Mouse (Mus musculus) limb, embryonic 13.5 days (tissue): ENCODE results near the gene Npcd. TPM values are rescaled to one million over a fixed set of nuclear protein-coding genes. Genes with fewer than 3 reads are reported as not detected.
A peak's percentile ranks its signal among the peaks of the same experiment; 100 is the strongest.

Source experiments
- ATAC-seq: fragments of 200-750 bp; cut with Nextera tagmentation; 2 replicates; pipeline ENCODE4 v1.8.0; 2017; ENCODE audit warnings: low read depth, moderate number of reproducible peaks, moderate TSS enrichment; ENCODE audit not compliant: low FRiP score
- H3K27ac ChIP-seq: fragments of 300-500 bp; sonication (generic); 2 replicates; pipeline ENCODE4 v1.5.1; 2015; ENCODE audit warnings: inconsistent platforms, mild to moderate bottlenecking, moderate library complexity
- H3K27me3 ChIP-seq: fragments of 300-500 bp; sonication (generic); 2 replicates; pipeline ENCODE4 v1.6.1; 2015; ENCODE audit warnings: mild to moderate bottlenecking, inconsistent platforms
- H3K36me3 ChIP-seq: fragments of 300-500 bp; sonication (generic); 2 replicates; pipeline ENCODE4 v1.6.1; 2015; ENCODE audit warnings: inconsistent platforms, mild to moderate bottlenecking, moderate library complexity
- H3K4me1 ChIP-seq: fragments of 300-500 bp; sonication (generic); 2 replicates; pipeline ENCODE4 v1.6.1; 2015; ENCODE audit warnings: inconsistent platforms
- H3K4me2 ChIP-seq: fragments of 300-500 bp; sonication (generic); replicated peaks from 2 replicates; pipeline ENCODE4 v1.6.1; 2015; ENCODE audit warnings: inconsistent platforms, mild to moderate bottlenecking, moderate library complexity
- H3K4me3 ChIP-seq: fragments of 300-500 bp; sonication (generic); 2 replicates; pipeline ENCODE4 v1.5.1; 2015; ENCODE audit warnings: moderate library complexity, mild to moderate bottlenecking, inconsistent platforms
- H3K9ac ChIP-seq: fragments of 300-500 bp; sonication (generic); 2 replicates; pipeline ENCODE4 v1.6.1; 2015; ENCODE audit warnings: mild to moderate bottlenecking, inconsistent platforms
- H3K9me3 ChIP-seq: fragments of 300-500 bp; sonication (generic); 2 replicates; pipeline ENCODE4 v1.6.1; 2016; ENCODE audit warnings: inconsistent platforms
- WGBS: fragments of 180-500 bp; shearing (Covaris S2); methylation state at CpG from one replicate; pipeline ENCODE4 v1.1.7; 2015; 5-methylcytosine and 5-hydroxymethylcytosine counted together
- polyA plus RNA-seq: library from polyadenylated mRNA; unstranded; fragments of >200 nt; fragmentation: Nextera tagmentation; extraction: Ambion mirVana; gene quantifications from 2 replicates; pipeline ENCODE4 v1.2.1, GENCODE M21; 2015

Npcd gene
- polyA plus RNA-seq, 1 experiment from 2014 or later = 0.46 TPM

- peaks cover under 1% of the 10 kb centered on the region; the same call in 1 of the 2 replicates for H3K4me1 ChIP-seq
- H3K27ac ChIP-seq = no peak overlapping the region
- ATAC-seq = no peak
- no peak overlapping the region for H3K4me3 ChIP-seq
- no peaks in the 10 kb centered on the region; the same call in 1 of the 2 replicates for H3K9me3 ChIP-seq
- H3K36me3 ChIP-seq = no peaks in the 10 kb centered on the region
- peaks cover 59% of the 10 kb centered on the region for H3K27me3 ChIP-seq
- WGBS = 68% methylated on average over 3 of the region's 3 CpGs
- no peak overlapping the region for H3K4me2 ChIP-seq
- H3K9ac ChIP-seq = no peak overlapping the region
Measured at GRCm38 (mm10) chr15:79810061-79810460, 24.0 kb downstream of the Npcd start.

DNA sequence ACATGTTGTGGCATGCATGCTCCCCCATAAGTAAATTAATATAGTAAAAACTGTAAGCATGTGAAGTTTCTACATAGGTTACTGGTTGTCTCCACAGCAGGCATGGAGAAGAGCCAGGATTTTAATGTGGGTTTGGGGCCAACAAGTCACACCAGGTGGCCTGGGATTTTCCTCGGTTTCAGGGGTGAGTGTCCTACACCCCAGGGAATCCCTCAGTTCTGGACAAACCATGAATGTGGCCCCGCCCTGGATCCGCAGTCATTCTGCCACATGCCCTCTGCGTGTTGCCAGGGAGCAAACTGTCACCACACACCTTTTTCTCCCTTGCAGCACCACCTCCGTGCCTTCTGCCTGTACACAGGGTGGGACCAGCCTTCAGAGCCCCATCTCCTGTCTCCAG is 25.4 kb downstream of the Npcd start:
- H3K4me2 ChIP-seq = no peak overlapping the region
- H3K9me3 ChIP-seq = no peaks in the 10 kb centered on the region; the same call in 1 of the 2 replicates
- H3K36me3 ChIP-seq = no peaks in the 10 kb centered on the region
- no peak for ATAC-seq
- H3K9ac ChIP-seq = no peak overlapping the region
- H3K27ac ChIP-seq = no peak overlapping the region
- H3K27me3 ChIP-seq = peaks cover 73% of the 10 kb centered on the region
- H3K4me1 ChIP-seq = peaks cover 10% of the 10 kb centered on the region
- WGBS = 53% methylated on average over 5 of the region's 5 CpGs
- no peak overlapping the region for H3K4me3 ChIP-seq

DNA sequence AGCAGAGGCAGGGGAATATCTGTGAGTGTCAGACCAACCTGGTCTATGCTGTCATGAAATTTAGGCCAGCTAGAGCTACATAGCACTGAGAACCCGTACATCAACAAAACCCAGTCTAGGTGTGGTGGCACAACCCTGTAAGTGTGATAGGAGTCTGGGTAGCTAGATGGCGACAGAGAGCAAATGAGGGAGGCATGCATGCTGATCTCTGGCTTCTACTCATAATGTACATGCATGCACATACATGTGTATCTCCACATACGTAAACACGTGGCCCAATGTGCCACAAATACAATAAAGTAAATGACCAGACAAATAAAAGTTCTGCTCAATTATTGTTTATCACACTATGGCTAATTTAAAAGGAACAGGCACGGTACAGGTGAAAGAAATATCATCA is 25.9 kb downstream of the Npcd start:
- no peaks in the 10 kb centered on the region for H3K36me3 ChIP-seq
- no peak overlapping the region for H3K4me3 ChIP-seq
- no peaks in the 10 kb centered on the region; the same call in 1 of the 2 replicates for H3K9me3 ChIP-seq
- H3K4me2 ChIP-seq = no peak overlapping the region
- peaks cover 13% of the 10 kb centered on the region for H3K4me1 ChIP-seq
- H3K9ac ChIP-seq = no peak overlapping the region
- WGBS = 31% methylated on average over 5 of the region's 5 CpGs
- no peak overlapping the region for H3K27ac ChIP-seq
- peaks cover 78% of the 10 kb centered on the region for H3K27me3 ChIP-seq
- no peak for ATAC-seq

GRCm38 (mm10) chr15:79807050-79807449 is 27.0 kb downstream of the Npcd start:
- Histone ChIP-seq H3K27me3 (peaks cover 89% of the 10 kb centered on the region), H3K4me2 (no peak overlapping the region), H3K4me3 (no peak overlapping the region), H3K4me1 (peaks cover 13% of the 10 kb centered on the region), H3K9ac (no peak overlapping the region), H3K36me3 (no peaks in the 10 kb centered on the region), H3K9me3 (no peaks in the 10 kb centered on the region), H3K27ac (no peak overlapping the region)
- ATAC-seq = no peak
- WGBS = 35% methylated on average over 1 of the region's 1 CpGs

- peaks cover 93% of the 10 kb centered on the region for H3K27me3 ChIP-seq
- no peak overlapping the region for H3K27ac ChIP-seq
- no peak overlapping the region for H3K9ac ChIP-seq
- peak overlapping the region; percentile 91 for H3K4me2 ChIP-seq
- peak overlapping the region; percentile 66 for H3K4me3 ChIP-seq
- peaks cover 13% of the 10 kb centered on the region for H3K4me1 ChIP-seq
- WGBS = 23% methylated on average over 8 of the region's 8 CpGs
- H3K36me3 ChIP-seq = no peaks in the 10 kb centered on the region
- no peak for ATAC-seq
- no peaks in the 10 kb centered on the region for H3K9me3 ChIP-seq
Measured at GRCm38 (mm10) chr15:79805246-79805645, 28.8 kb downstream of the Npcd start.

DNA sequence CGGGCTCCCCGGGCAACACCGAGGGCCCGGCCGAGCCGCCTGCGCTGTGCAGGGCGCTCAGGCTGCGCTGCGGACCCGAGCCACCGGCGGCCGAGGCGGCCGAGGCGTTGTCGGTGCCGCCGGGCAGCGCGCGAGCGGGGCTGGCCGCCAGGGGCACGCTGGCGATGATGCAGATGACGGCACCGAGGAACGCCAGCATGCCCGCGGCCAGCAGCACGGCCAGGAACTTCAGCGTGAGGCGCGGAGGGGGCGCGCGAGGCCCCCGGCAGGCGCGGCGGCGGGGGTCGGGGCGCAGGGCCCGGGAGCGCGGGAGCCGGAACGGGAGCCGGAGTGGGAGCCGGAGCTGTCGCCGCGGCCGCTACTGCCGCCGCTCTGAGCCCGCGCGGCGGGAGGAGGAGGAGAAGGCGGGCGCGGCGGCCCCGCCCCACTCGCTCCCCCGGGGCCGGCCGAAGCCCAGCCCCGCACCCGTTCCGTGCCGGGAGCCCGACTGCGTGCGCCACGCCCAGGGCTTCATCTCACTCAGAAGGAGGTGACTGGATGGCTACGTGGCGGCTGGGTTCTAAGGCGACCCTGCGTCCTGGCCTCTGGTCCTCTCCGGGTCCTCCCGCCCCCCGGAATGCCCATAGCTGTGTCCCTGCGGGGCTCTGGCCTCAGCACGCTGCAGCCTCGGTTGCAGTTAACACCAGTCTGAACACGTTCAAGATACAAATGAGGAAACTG is 29.5 kb downstream of the Npcd start, which contains the start of gene Nptxr:
Gene Nptxr, minus strand, starts transcription at position 415 of the 720 bp plus-strand sequence.
- peak within 1 kb of the TSS; percentile 91 for H3K4me2 ChIP-seq
- no peaks in the 10 kb centered on the region for H3K36me3 ChIP-seq
- WGBS = under 1% methylated on average over 74 of the region's 91 CpGs
- peak within 1 kb of the TSS; percentile 76 for H3K9ac ChIP-seq
- H3K27ac ChIP-seq = no peak within 1 kb of the TSS
- peaks cover 90% of the 10 kb centered on the region for H3K27me3 ChIP-seq
- peaks cover 13% of the 10 kb centered on the region for H3K4me1 ChIP-seq
- H3K9me3 ChIP-seq = no peaks in the 10 kb centered on the region
- peak; percentile 78 for ATAC-seq
- H3K4me3 ChIP-seq = peak within 1 kb of the TSS; percentile 66

GRCm38 (mm10) chr15:79803533-79804351 is 30.3 kb downstream of the Npcd start:
- peak; percentile 50 for ATAC-seq
- Histone ChIP-seq H3K27me3 (peaks cover 84% of the 10 kb centered on the region), H3K4me1 (peaks cover 13% of the 10 kb centered on the region), H3K27ac (no peak overlapping the region), H3K4me3 (peak overlapping the region; percentile 66), H3K4me2 (peak overlapping the region; percentile 91), H3K9ac (peak overlapping the region; percentile 76), H3K9me3 (no peaks in the 10 kb centered on the region), H3K36me3 (no peaks in the 10 kb centered on the region)
- 6% methylated on average over 76 of the region's 81 CpGs for WGBS

DNA sequence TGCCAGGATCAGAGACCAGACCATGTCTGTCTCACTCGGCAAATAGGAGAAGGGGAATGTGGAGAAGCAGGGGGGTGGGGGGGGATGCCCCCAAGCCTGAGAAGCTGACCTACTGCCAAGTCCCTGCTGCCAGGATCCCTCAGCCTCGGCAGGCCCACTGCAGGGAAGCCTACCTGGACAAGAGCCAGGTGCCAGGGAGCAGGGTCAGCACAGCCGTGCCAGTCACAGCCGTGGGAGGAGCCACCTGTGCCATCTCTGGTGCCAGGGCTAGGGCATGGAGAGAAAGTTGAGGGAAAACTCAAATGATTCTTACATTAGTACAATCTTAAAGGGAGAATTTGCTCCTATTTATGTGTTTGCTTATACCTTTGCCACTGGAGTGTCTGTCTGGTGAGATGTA is 31.7 kb downstream of the Npcd start:
- Histone ChIP-seq H3K36me3 (no peaks in the 10 kb centered on the region), H3K4me3 (no peak overlapping the region), H3K27ac (no peak overlapping the region), H3K4me1 (peaks cover 13% of the 10 kb centered on the region), H3K9me3 (no peaks in the 10 kb centered on the region), H3K27me3 (peaks cover 80% of the 10 kb centered on the region), H3K4me2 (no peak overlapping the region), H3K9ac (no peak overlapping the region)
- 66% methylated on average over 4 of the region's 4 CpGs for WGBS
- no peak for ATAC-seq

DNA sequence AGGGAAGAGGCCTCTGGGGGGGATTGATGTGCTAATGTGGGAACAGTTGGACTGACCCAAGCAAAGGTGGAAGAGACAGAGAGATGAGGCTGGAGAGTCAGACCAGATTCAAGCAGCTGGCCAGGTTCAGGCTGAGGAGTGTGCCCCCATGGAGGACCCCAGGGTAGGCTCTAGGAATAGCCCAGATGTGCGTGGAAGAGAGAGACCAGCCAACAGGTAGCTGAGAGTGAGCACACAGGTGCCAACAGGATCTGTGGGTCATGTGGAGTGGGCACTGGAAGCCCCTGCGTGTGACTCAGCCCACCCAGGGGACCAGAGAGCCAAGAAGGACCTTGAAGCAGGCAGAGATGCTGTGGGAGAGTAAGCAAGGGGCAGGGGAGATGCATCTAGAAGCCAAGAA is 32.4 kb downstream of the Npcd start:
- H3K4me2 ChIP-seq = no peak overlapping the region
- H3K9me3 ChIP-seq = no peaks in the 10 kb centered on the region
- H3K9ac ChIP-seq = no peak overlapping the region
- WGBS = 58% methylated on average over 2 of the region's 2 CpGs
- no peaks in the 10 kb centered on the region for H3K36me3 ChIP-seq
- peaks cover 13% of the 10 kb centered on the region for H3K4me1 ChIP-seq
- ATAC-seq = no peak
- no peak overlapping the region for H3K4me3 ChIP-seq
- H3K27ac ChIP-seq = no peak overlapping the region
- peaks cover 73% of the 10 kb centered on the region for H3K27me3 ChIP-seq

GRCm38 (mm10) chr15:79800701-79801100 is 33.3 kb downstream of the Npcd start:
- H3K27me3 ChIP-seq = peaks cover 64% of the 10 kb centered on the region
- no peak overlapping the region for H3K9ac ChIP-seq
- no peak overlapping the region for H3K27ac ChIP-seq
- ATAC-seq = no peak
- no peaks in the 10 kb centered on the region for H3K36me3 ChIP-seq
- peaks cover 13% of the 10 kb centered on the region for H3K4me1 ChIP-seq
- H3K4me3 ChIP-seq = no peak overlapping the region
- no peak overlapping the region for H3K4me2 ChIP-seq
- H3K9me3 ChIP-seq = no peaks in the 10 kb centered on the region
- WGBS = 58% methylated on average over 11 of the region's 11 CpGs

- H3K4me3 ChIP-seq = no peak overlapping the region
- no peaks in the 10 kb centered on the region for H3K36me3 ChIP-seq
- H3K27ac ChIP-seq = no peak overlapping the region
- 92% methylated on average over 10 of the region's 10 CpGs for WGBS
- peaks cover 51% of the 10 kb centered on the region for H3K27me3 ChIP-seq
- no peak for ATAC-seq
- peaks cover 3% of the 10 kb centered on the region for H3K4me1 ChIP-seq
- H3K9ac ChIP-seq = no peak overlapping the region
- no peaks in the 10 kb centered on the region for H3K9me3 ChIP-seq
- no peak overlapping the region for H3K4me2 ChIP-seq
Measured at GRCm38 (mm10) chr15:79798591-79798990, 35.4 kb downstream of the Npcd start.

DNA sequence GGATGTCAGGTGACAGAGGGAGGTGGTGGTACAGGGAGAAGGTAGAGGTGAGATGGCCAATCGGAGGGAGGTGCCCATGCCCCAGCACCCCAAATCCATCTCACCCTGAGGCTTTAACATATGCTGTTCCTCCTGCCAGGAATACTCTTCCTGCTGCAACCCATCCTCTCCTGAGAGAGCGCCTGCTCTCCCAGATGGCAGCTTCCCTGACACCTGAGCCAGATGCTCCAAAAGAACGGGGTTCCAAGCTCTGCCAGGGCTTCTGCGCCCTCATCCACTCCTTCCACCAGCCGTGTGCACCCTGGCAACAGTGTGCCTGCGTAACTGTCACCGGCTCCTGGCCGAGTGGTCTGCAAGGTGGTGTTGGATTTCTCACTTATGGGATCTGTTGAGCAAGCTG is 36.4 kb downstream of the Npcd start:
- no peak overlapping the region for H3K4me3 ChIP-seq
- H3K36me3 ChIP-seq = no peaks in the 10 kb centered on the region
- H3K27me3 ChIP-seq = peaks cover 47% of the 10 kb centered on the region
- H3K27ac ChIP-seq = no peak overlapping the region
- no peak overlapping the region for H3K4me2 ChIP-seq
- no peaks in the 10 kb centered on the region for H3K4me1 ChIP-seq
- no peaks in the 10 kb centered on the region for H3K9me3 ChIP-seq
- H3K9ac ChIP-seq = no peak overlapping the region
- WGBS = 76% methylated on average over 8 of the region's 8 CpGs
- no peak for ATAC-seq
